Mouse (Mus musculus): ENCODE data around the gene Serpina11.

DNA sequence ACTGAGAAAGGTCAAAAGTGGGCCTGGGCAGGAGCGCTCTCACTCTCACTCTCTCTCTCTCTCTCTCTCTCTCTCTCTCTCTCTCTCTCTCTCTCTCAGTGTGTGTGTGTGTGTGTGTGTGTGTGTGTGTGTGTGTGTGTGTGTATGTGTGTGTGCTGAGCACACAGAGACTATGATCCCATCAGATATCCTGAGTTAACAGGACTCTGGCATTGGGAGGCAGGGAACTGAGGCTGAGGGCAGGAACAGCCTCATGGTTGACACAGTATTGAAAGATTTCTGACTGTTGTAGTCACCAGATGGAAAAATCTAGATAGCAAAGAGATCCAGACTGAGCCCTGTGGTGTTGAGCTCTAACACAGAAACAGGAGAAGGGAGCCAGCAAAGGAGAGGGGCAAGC lies 44.0 kb upstream of the Serpina11 start:
- TF ChIP-seq CTCF (IDR thresholded peaks at IDR 0.05; ENCODE audit: low read depth) (no peak), EP300 (IDR thresholded peaks at IDR 0.05; ENCODE audit: low read depth) (no peak)

All from liver, postnatal 0 days (tissue).